In the genomic region with DNA sequence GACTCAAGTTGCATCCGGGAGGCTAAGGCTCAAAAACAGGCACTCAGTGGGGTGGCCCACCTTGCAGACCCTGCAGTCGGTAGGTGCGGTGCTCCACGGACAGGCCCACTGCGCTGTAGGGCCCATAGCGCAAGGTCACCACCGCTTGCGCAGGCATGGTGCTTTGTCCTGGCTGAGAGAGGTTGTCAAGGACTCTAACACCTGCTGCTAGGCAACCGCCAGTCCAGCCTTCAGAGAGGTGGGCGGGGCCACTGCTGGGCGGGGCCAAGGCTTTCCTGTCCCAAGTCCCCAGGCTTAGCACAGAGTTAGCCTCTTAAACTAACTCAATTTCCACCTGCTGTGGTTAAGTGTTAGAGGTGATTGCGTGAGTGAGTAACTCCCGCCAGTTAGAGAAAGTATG, we compare ENCODE assay signal across 8 mouse cellular contexts. TPM values are rescaled to one million over a fixed set of nuclear protein-coding genes. Genes with fewer than 3 reads are reported as not detected.
A peak's percentile ranks its signal among the peaks of the same experiment; 100 is the strongest.
DNase-seq lines count a peak whose midpoint lies in the region; ATAC-seq and TF ChIP-seq lines count a peak whose summit lies in the region.

A gene (minus strand): TSS at position 196 of the 400 bp plus-strand sequence.

- no peak for TF ChIP-seq POLR2A in MEL (IDR thresholded peaks at IDR 0.05; ENCODE audit: control insufficient read depth in 1 of 2, insufficient read depth in 1 of 2, low read depth in 1 of 2, low read length in 2 of 2, poor library complexity in 1 of 2)
- TF ChIP-seq POLR2A in testis, adult 2 months (IDR thresholded peaks at IDR 0.05; ENCODE audit: control insufficient read depth, low read depth, low read length): peak; percentile 82; the same call in 1 of the 2 replicates

- no peak for TF ChIP-seq CTCF in MEL (IDR thresholded peaks at IDR 0.05 in 2 of 3, conservative IDR thresholded peaks at IDR 0.05 in 1 of 3; ENCODE audit: control insufficient read depth in 1 of 3, insufficient read depth in 1 of 3, low read depth in 2 of 3, low read length in 3 of 3, poor library complexity in 1 of 3, severe bottlenecking in 1 of 3)
- no peak for TF ChIP-seq CTCF in testis, adult 2 months (IDR thresholded peaks at IDR 0.05; ENCODE audit: control insufficient read depth, insufficient read depth, insufficient replicate concordance, low read depth, low read length)

- no peaks in the 10 kb centered on the region for H3K9me3 ChIP-seq in MEL (replicated peaks; ENCODE audit: insufficient read depth, low read length)
- H3K9me3 ChIP-seq in heart, embryonic 15.5 days (replicated peaks): no peaks in the 10 kb centered on the region

- no peaks in the 10 kb centered on the region for H3K79me2 ChIP-seq in MEL (ENCODE audit: control insufficient read depth, insufficient read depth, low read length, poor library complexity)

- H3K36me3 ChIP-seq in MEL (ENCODE audit: control insufficient read depth in 1 of 2, insufficient read depth in 2 of 2, low read length in 2 of 2): no peaks in the 10 kb centered on the region
- no peaks in the 10 kb centered on the region for H3K36me3 ChIP-seq in heart, embryonic 15.5 days
- no peaks in the 10 kb centered on the region for H3K36me3 ChIP-seq in testis, adult 2 months (ENCODE audit: control insufficient read depth, insufficient read depth, low read length)

- peak; percentile 66 for ATAC-seq in heart, embryonic 15.5 days (replicated peaks; ENCODE audit: insufficient number of reproducible peaks, insufficient read depth, low FRiP score, low read depth)
- ATAC-seq in megakaryocyte progenitor cell, adult 5-6 weeks (replicated peaks; ENCODE audit: poor library complexity): 0 out of 2 replicates have a peak, but pooled peaks have one; percentile 39

- no peaks in the 10 kb centered on the region for H3K4me1 ChIP-seq in MEL (ENCODE audit: control insufficient read depth in 1 of 2, insufficient read depth in 2 of 2, low read length in 2 of 2)
- no peaks in the 10 kb centered on the region; the same call in 1 of the 2 replicates for H3K4me1 ChIP-seq in heart, embryonic 15.5 days (replicated peaks)
- H3K4me1 ChIP-seq in testis, adult 2 months (ENCODE audit: control insufficient read depth, insufficient read depth, low read length): peaks cover 3% of the 10 kb centered on the region

- H3K4me3 ChIP-seq in MEL (ENCODE audit: control insufficient read depth in 1 of 2, insufficient read depth in 1 of 2, low read depth in 2 of 2, low read length in 2 of 2): no peak within 1 kb of the TSS
- H3K4me3 ChIP-seq in heart, embryonic 15.5 days: no peak within 1 kb of the TSS
- peak within 1 kb of the TSS; percentile 90 for H3K4me3 ChIP-seq in testis, adult 2 months (ENCODE audit: control insufficient read depth, low read depth, low read length)

- WGBS in heart, embryonic 15.5 days: 3% methylated on average over 13 of the region's 13 CpGs

- no peak for TF ChIP-seq RAD21 in MEL (IDR thresholded peaks at IDR 0.05; ENCODE audit: low read depth, low read length)

- peaks cover 2 to 3% of the 10 kb centered on the region in 2 experiments; a peak in 1 of 4 replicates for H3K27me3 ChIP-seq in MEL (ENCODE audit: control insufficient read depth in 1 of 2, insufficient read depth in 2 of 2, low read length in 2 of 2)
- peaks cover 16% of the 10 kb centered on the region for H3K27me3 ChIP-seq in heart, embryonic 15.5 days
- H3K27me3 ChIP-seq in testis, adult 2 months (ENCODE audit: control insufficient read depth, insufficient read depth, low read length): no peaks in the 10 kb centered on the region

- no peak within 1 kb of the TSS for H3K9ac ChIP-seq in MEL (ENCODE audit: control insufficient read depth, low read depth, low read length, poor library complexity, severe bottlenecking)
- no peak within 1 kb of the TSS for H3K9ac ChIP-seq in heart, embryonic 15.5 days

- peak; percentile 37 for DNase-seq in MEL (ENCODE audit: low read depth, low spot score)
- DNase-seq in embryo, embryonic 10 days (ENCODE audit: low spot score): peak; percentile 89
- DNase-seq in kidney, postnatal 10 days: peak; percentile 81
- no peak for DNase-seq in right cerebral cortex, adult 2 months (ENCODE audit: low spot score in 2 of 2)
- DNase-seq in cerebellum, adult 8-10 months: no peak

- 0 out of 2 replicates have a peak within 1 kb of the TSS, but pooled peaks have one; percentile 18 for H3K4me2 ChIP-seq in heart, embryonic 15.5 days

- TF ChIP-seq EP300 in MEL (IDR thresholded peaks at IDR 0.05; ENCODE audit: low read depth in 1 of 2, low read length in 2 of 2): no peak

- H3K27ac ChIP-seq in MEL (ENCODE audit: control insufficient read depth, low read depth, low read length): no peak within 1 kb of the TSS
- no peak within 1 kb of the TSS for H3K27ac ChIP-seq in heart, embryonic 15.5 days
- no peak within 1 kb of the TSS for H3K27ac ChIP-seq in testis, adult 2 months (ENCODE audit: control insufficient read depth, insufficient read depth, low read depth, low read length)

TF ChIP-seq in MEL, 35 proteins besides CTCF, POLR2A, EP300 and RAD21:
- no peak for TF ChIP-seq POLR2AphosphoS2 (IDR thresholded peaks at IDR 0.05; ENCODE audit: low read length)
- no peak for TF ChIP-seq POLR2AphosphoS5 (IDR thresholded peaks at IDR 0.05; ENCODE audit: borderline replicate concordance, low read depth, low read length)
- no peak for TF ChIP-seq SIN3A (IDR thresholded peaks at IDR 0.05; ENCODE audit: low read length)
- no peak for TF ChIP-seq TBP (IDR thresholded peaks at IDR 0.05; ENCODE audit: low read depth, low read length)
- no peak for TF ChIP-seq MAX (IDR thresholded peaks at IDR 0.05; ENCODE audit: low read length)
- no peak for TF ChIP-seq ELF1 (IDR thresholded peaks at IDR 0.05; ENCODE audit: low read depth, low read length)
- TF ChIP-seq MAFK (IDR thresholded peaks at IDR 0.05; ENCODE audit: borderline replicate concordance, low read depth, low read length): no peak
- no peak for TF ChIP-seq ZC3H11A (IDR thresholded peaks at IDR 0.05; ENCODE audit: low read depth, low read length)
- TF ChIP-seq MYC (IDR thresholded peaks at IDR 0.05; ENCODE audit: low read depth, low read length): no peak
- no peak for TF ChIP-seq TCF12 (IDR thresholded peaks at IDR 0.05; ENCODE audit: low read depth, low read length)
- TF ChIP-seq GABPA (IDR thresholded peaks at IDR 0.05; ENCODE audit: low read depth, low read length): no peak

RNA-seq across cellular contexts. Expression of the gene that starts here (rescaled TPM):
- total RNA-seq in MEL (2012; rRNA removed): not detected in 2 replicates
- not detected for polyA plus RNA-seq in MEL (2012; ENCODE audit: insufficient read depth in 1 of 2, insufficient read length in 2 of 2, low read depth in 1 of 2, low replicate concordance in 2 of 2, missing spikeins in 1 of 2)
- polyA plus RNA-seq in heart, embryonic 15.5 days (2015; fragmentation: Nextera tagmentation; extraction: Ambion mirVana): not detected in 2 replicates
- total RNA-seq in megakaryocyte progenitor cell, adult 5-6 weeks (2015): not detected in 2 replicates
- total RNA-seq in megakaryocyte progenitor cell, adult 5-6 weeks (2017): not detected in 2 replicates
- 127 and 134 TPM in 2 replicates for polyA plus RNA-seq in testis, adult 2 months (2012; rRNA removed)

Comparison
In these comparisons a context has a peak if more than half of its experiments do, and no peak if none do; other contexts are left out.
1. RNA of the gene that starts here (polyA plus RNA-seq): 127 to 134 TPM in testis, adult 2 months; not detected in heart, embryonic 15.5 days and not detected in MEL; every median in the first group is over 100 times any median in the second.
2. Peak in DNase-seq in MEL; RNA of the gene not detected or under 1 TPM.
3. Peak in ATAC-seq and H3K4me2 ChIP-seq in heart, embryonic 15.5 days; RNA of the gene not detected or under 1 TPM.
4. Peak in ATAC-seq in megakaryocyte progenitor cell, adult 5-6 weeks; RNA of the gene not detected or under 1 TPM.
5. DNase-seq: peak in embryo, embryonic 10 days (single experiment) and kidney, postnatal 10 days (single experiment); none in right cerebral cortex, adult 2 months (0 of 2) and cerebellum, adult 8-10 months (single experiment).